Mouse (Mus musculus): Measurements from ENCODE around the gene Slc35b1. TPM values are rescaled to one million over a fixed set of nuclear protein-coding genes. Genes with fewer than 3 reads are reported as not detected.

Gene Slc35b1
- polyA plus RNA-seq, 1 experiment, result 5.7 TPM

GRCm38 (mm10) chr11:95381146-95381545 is 3.3 kb upstream of the Slc35b1 start:
- no peak for TF ChIP-seq GATA1 (IDR thresholded peaks at IDR 0.05; ENCODE audit: low read length)

GRCm38 (mm10) chr11:95383331-95383986 is 1.0 kb upstream of the Slc35b1 start:
- no peak for TF ChIP-seq GATA1 (IDR thresholded peaks at IDR 0.05; ENCODE audit: low read length)

- no peak for TF ChIP-seq GATA1 (IDR thresholded peaks at IDR 0.05; ENCODE audit: low read length)
Observed at GRCm38 (mm10) chr11:95384004-95384318, 531 bp upstream of the Slc35b1 start.

GRCm38 (mm10) chr11:95384973-95385320 is 455 bp downstream of the Slc35b1 start:
- TF ChIP-seq GATA1 (IDR thresholded peaks at IDR 0.05; ENCODE audit: low read length), result no peak

GRCm38 (mm10) chr11:95387354-95387753 is 2.9 kb downstream of the Slc35b1 start:
- TF ChIP-seq GATA1 (IDR thresholded peaks at IDR 0.05; ENCODE audit: low read length), result no peak

- TF ChIP-seq GATA1 (IDR thresholded peaks at IDR 0.05; ENCODE audit: low read length), result no peak
Observed at GRCm38 (mm10) chr11:95389006-95389405, 4.5 kb downstream of the Slc35b1 start.

- no peak for TF ChIP-seq GATA1 (IDR thresholded peaks at IDR 0.05; ENCODE audit: low read length)
Observed at GRCm38 (mm10) chr11:95390420-95390819, 5.9 kb downstream of the Slc35b1 start.

- no peak for TF ChIP-seq GATA1 (IDR thresholded peaks at IDR 0.05; ENCODE audit: low read length)
Observed at GRCm38 (mm10) chr11:95391201-95391600, 6.7 kb downstream of the Slc35b1 start.

GRCm38 (mm10) chr11:95391743-95392142 is 7.3 kb downstream of the Slc35b1 start:
- TF ChIP-seq GATA1 (IDR thresholded peaks at IDR 0.05; ENCODE audit: low read length), result no peak

GRCm38 (mm10) chr11:95392223-95392667 is 7.8 kb downstream of the Slc35b1 start:
- no peak for TF ChIP-seq GATA1 (IDR thresholded peaks at IDR 0.05; ENCODE audit: low read length)

GRCm38 (mm10) chr11:95392708-95393499 is 8.4 kb downstream of the Slc35b1 start:
- no peak for TF ChIP-seq GATA1 (IDR thresholded peaks at IDR 0.05; ENCODE audit: low read length)

- no peak for TF ChIP-seq GATA1 (IDR thresholded peaks at IDR 0.05; ENCODE audit: low read length)
Observed at GRCm38 (mm10) chr11:95393500-95393816, 9.0 kb downstream of the Slc35b1 start.

GRCm38 (mm10) chr11:95394112-95394511 is 9.6 kb downstream of the Slc35b1 start:
- no peak for TF ChIP-seq GATA1 (IDR thresholded peaks at IDR 0.05; ENCODE audit: low read length)

GRCm38 (mm10) chr11:95396548-95396947 is 12.1 kb downstream of the Slc35b1 start:
- no peak for TF ChIP-seq GATA1 (IDR thresholded peaks at IDR 0.05; ENCODE audit: low read length)

- TF ChIP-seq GATA1 (IDR thresholded peaks at IDR 0.05; ENCODE audit: low read length), result no peak
Observed at GRCm38 (mm10) chr11:95397843-95398835, 13.6 kb downstream of the Slc35b1 start.

- no peak for TF ChIP-seq GATA1 (IDR thresholded peaks at IDR 0.05; ENCODE audit: low read length)
Observed at GRCm38 (mm10) chr11:95399520-95400020, 15.1 kb downstream of the Slc35b1 start.

All from G1E-ER4 (cell line).